9 mouse cellular contexts compared by ENCODE assay signal in genomic region chr13:83654889-83655769, GRCm38 (mm10).
DNase-seq lines count a peak whose midpoint lies in the region; ATAC-seq lines count a peak whose summit lies in the region.
"Had no signal": no experiment of that assay in that cellular context is flagged by ENCODE, and none has a peak within 500 bp of the region (broad histone marks: within the 10 kb centered on the region; RNA-seq: fewer than 3 reads in every experiment).

No protein-coding gene starts in this region.

- H3K4me3 ChIP-seq in hindbrain, embryonic 13.5 days = no peak overlapping the region
- H3K4me3 ChIP-seq: heart, embryonic 15.5 days had no signal

- H3K4me2 ChIP-seq in hindbrain, embryonic 13.5 days = no peak overlapping the region
- H3K4me2 ChIP-seq: heart, embryonic 15.5 days had no signal

- H3K27ac ChIP-seq in hindbrain, embryonic 13.5 days = no peak overlapping the region
- H3K27ac ChIP-seq: heart, embryonic 15.5 days had no signal

- no peaks in the 10 kb centered on the region for H3K27me3 ChIP-seq in hindbrain, embryonic 13.5 days
- H3K27me3 ChIP-seq: heart, embryonic 15.5 days had no signal

- H3K36me3 ChIP-seq in hindbrain, embryonic 13.5 days = no peaks in the 10 kb centered on the region

- 14% methylated on average over 8 of the region's 8 CpGs for WGBS in hindbrain, embryonic 13.5 days

- peaks cover 5% of the 10 kb centered on the region; the same call in 1 of the 2 replicates for H3K4me1 ChIP-seq in hindbrain, embryonic 13.5 days (replicated peaks)

- ATAC-seq in hindbrain, embryonic 13.5 days (ENCODE audit: low FRiP score) = peak; percentile 94

- H3K9ac ChIP-seq in hindbrain, embryonic 13.5 days = no peak overlapping the region
- H3K9ac ChIP-seq: heart, embryonic 15.5 days had no signal

- DNase-seq in MEL-GATA-1-ER (ENCODE audit: extremely low read depth, low read depth) = peak; percentile 64
- DNase-seq in cerebellum, adult 18-20 months = peak; percentile 79 to 87
- peak; percentile 80 for DNase-seq in forelimb bud, embryonic 11.5 days (ENCODE audit: low read depth, low spot score)
- DNase-seq in layer of hippocampus, adult 9-11 months = peak; percentile 86
- peak; percentile 87 for DNase-seq in lung, postnatal 10 days
- DNase-seq in retina, adult 2 months (ENCODE audit: low read depth, low spot score) = peak; percentile 62
- DNase-seq in thymus, postnatal 4 days = peak; percentile 84

- H3K9me3 ChIP-seq in hindbrain, embryonic 13.5 days = no peaks in the 10 kb centered on the region
- H3K9me3 ChIP-seq: heart, embryonic 15.5 days had no signal
